Mouse (Mus musculus): ENCODE results near the gene Gm8126. TPM values are rescaled to one million over a fixed set of nuclear protein-coding genes. Genes with fewer than 3 reads are reported as not detected.

The Gm8126 gene
- polyA plus RNA-seq (2012; rRNA removed), result not detected in 2 replicates

DNA sequence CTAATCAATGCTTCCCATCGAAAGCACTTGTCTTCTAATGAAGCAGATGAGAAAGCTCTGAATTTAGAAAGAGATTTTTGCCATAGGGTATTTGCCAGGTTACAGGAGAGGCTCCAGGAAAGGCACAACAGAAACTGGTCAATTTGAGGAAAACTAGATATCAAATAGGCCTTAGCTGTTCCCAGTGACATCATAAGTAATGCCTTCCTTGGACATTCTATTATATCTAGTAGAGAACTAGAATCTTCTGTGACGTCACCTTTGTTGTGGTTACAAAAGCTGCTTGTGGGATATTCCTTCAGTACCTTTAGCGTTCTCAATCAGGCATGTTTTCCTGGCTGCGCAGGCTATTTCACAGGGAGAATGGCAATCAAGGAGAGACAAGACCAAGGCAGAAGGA lies at the start of gene Gm8126:
Gm8126 (plus strand) TSS at position 301 of the 400 bp plus-strand sequence.

DNA sequence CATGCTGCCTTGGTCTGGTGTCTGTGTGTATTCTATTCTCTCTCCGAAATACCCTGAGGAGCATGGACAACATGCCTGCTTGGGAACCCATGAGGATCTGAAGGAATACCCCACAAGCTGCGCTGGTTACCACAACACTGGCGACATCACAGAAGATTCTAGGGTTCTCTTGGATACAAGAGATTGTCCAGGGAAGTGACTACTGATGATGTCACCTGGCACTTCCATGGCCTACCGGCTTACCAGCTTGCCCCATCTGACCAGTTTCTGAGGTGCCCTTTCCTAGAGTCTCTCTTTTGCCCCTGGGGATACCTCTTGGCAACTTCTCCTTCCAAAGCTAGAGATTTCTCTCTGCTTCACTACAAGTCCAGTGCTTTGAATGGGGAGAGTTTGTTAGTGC lies 23.2 kb upstream of the Gm8126 start, which contains the start of gene Gm8122:
Gm8122 (minus strand) TSS at position 101 of the 400 bp plus-strand sequence.

DNA sequence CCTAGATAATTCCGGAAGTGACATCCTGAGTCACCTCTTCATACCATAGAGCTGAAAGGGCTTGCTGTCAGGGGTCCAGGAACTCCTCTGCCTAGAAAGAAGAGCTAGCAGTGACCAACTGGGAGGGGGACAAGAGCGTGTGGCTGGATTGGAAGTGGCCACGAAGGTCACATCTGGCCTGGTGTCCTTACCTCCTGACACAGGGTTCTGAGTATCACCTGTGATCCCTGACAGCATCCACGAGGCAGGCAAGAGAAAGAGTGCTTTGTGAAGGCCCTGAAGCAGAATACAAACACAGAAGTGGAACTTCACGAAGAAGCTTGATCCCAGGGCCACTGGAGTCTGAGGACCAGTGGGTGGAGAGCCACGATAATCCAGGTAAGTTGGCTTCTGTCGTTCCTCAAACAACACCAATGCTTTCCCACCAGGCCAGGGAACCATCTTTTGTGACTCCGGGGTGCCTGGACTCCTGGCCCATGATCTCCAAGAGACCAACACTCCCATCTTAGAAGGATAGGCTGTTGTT lies 16.6 kb downstream of the Gm8126 start, which contains the start of gene Gm9732:
Gm9732 (plus strand) TSS at position 51 of the 526 bp plus-strand sequence.

DNA sequence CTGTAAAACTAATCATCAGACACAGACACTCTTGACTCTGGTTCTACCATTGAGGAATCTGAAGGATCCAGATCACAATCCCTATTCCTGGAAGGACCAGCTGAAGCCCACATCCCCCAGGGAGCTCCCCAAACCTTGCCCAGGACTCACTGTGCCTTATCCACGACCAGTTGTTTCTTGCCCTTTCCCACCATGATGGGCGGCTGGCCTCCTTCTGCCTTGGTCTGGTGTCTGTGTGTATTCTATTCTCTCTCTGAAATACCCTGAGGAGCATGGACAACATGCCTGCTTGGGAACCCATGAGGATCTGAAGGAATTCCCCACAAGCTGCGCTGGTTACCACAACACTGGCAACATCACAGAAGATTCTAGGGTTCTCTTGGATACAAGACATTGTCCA lies 35.1 kb downstream of the Gm8126 start, which contains the start of gene Gm8127:
Gm8127 (minus strand) TSS at position 330 of the 400 bp plus-strand sequence.

Other genes starting within 250 kb of the Gm8126 start
- not detected in 2 replicates for gene Gm10376, start 243.0 kb upstream of the Gm8126 start, polyA plus RNA-seq (2012; rRNA removed)
- gene Gm8094, start 182.0 kb upstream of the Gm8126 start, polyA plus RNA-seq (2012; rRNA removed), result not detected in 2 replicates
- 0.04 TPM in 1 of 2 replicates, not detected in the other for gene Gm8104, start 158.0 kb upstream of the Gm8126 start, polyA plus RNA-seq (2012; rRNA removed)
- gene Gm7233, start 78.8 kb upstream of the Gm8126 start, polyA plus RNA-seq (2012; rRNA removed), result 0.05 and 0.11 TPM in 2 replicates
- gene Gm8122, start 23.3 kb upstream of the Gm8126 start, polyA plus RNA-seq (2012; rRNA removed), result not detected in 2 replicates
- gene Gm9732, start 16.4 kb downstream of the Gm8126 start, polyA plus RNA-seq (2012; rRNA removed), result not detected in 2 replicates
- not detected in 2 replicates for gene Gm8127, start 35.2 kb downstream of the Gm8126 start, polyA plus RNA-seq (2012; rRNA removed)
- gene 1700001F09Rik, start 89.2 kb downstream of the Gm8126 start, polyA plus RNA-seq (2012; rRNA removed), result not detected in 2 replicates
- not detected in 2 replicates for gene Gm8138, start 157.7 kb downstream of the Gm8126 start, polyA plus RNA-seq (2012; rRNA removed)